Mouse (Mus musculus) liver, postnatal 0 days (tissue): ENCODE data around the gene Mlc1. TPM values are rescaled to one million over a fixed set of nuclear protein-coding genes. Genes with fewer than 3 reads are reported as not detected.
A peak's percentile ranks its signal among the peaks of the same experiment; 100 is the strongest.

ENCODE experiments used
- ATAC-seq: fragments of 200-750 bp; cut with Nextera tagmentation; 2 replicates; pipeline ENCODE4 v1.8.0; 2017; ENCODE audit warnings: mild to moderate bottlenecking, moderate library complexity
- DNase-seq: peaks from one replicate; pipeline ENCODE4 v3.0.0-alpha.2; 2016
- H3K27ac ChIP-seq: fragments of 300-500 bp; sonication (generic); 2 replicates; pipeline ENCODE4 v1.5.1; 2014; ENCODE audit warnings: antibody characterized with exemption, moderate library complexity, mild to moderate bottlenecking, low read depth
- H3K27me3 ChIP-seq: fragments of 300-500 bp; sonication (generic); 2 replicates; pipeline ENCODE4 v1.6.1; 2014; ENCODE audit warnings: low read length, control low read depth, mixed read lengths; ENCODE audit not compliant: insufficient read depth
- H3K36me3 ChIP-seq: fragments of 300-500 bp; sonication (generic); replicated peaks from 2 replicates; pipeline ENCODE4 v1.6.1; 2014; ENCODE audit warnings: mild to moderate bottlenecking, control low read depth, low read length, moderate library complexity, mixed read lengths; ENCODE audit not compliant: insufficient read depth
- H3K4me1 ChIP-seq: fragments of 300-500 bp; sonication (generic); 2 replicates; pipeline ENCODE4 v1.6.1; 2014; ENCODE audit warnings: antibody characterized with exemption, mild to moderate bottlenecking, control low read depth; ENCODE audit not compliant: insufficient read depth
- H3K4me2 ChIP-seq: fragments of 300-500 bp; sonication (generic); 2 replicates; pipeline ENCODE4 v1.6.1; 2014; ENCODE audit warnings: low read depth, mild to moderate bottlenecking, low read length, moderate library complexity, mixed read lengths
- H3K4me3 ChIP-seq: fragments of 300-500 bp; sonication (generic); 2 replicates; pipeline ENCODE4 v1.5.1; 2014; ENCODE audit warnings: low read depth, low read length
- H3K9ac ChIP-seq: fragments of 300-500 bp; sonication (generic); replicated peaks from 2 replicates; pipeline ENCODE4 v1.6.1; 2014; ENCODE audit warnings: mild to moderate bottlenecking, moderate library complexity
- H3K9me3 ChIP-seq: fragments of 300-500 bp; sonication (generic); 2 replicates; pipeline ENCODE4 v1.6.1; 2016; ENCODE audit warnings: mild to moderate bottlenecking, control low read depth, low read length, mixed read lengths
- CTCF ChIP-seq: sonication (generic); IDR thresholded peaks from 2 replicates; pipeline ENCODE4 v1.5.1; 2016; ENCODE audit warnings: antibody characterized with exemption, low read depth
- EP300 ChIP-seq: IDR thresholded peaks from 2 replicates; pipeline ENCODE4 v1.6.1; 2016; ENCODE audit warnings: antibody characterized with exemption, low read depth, mild to moderate bottlenecking
- WGBS: fragments of 180-500 bp; shearing (Covaris S2); extraction: QIAGEN DNeasy Blood & Tissue Kit; methylation state at CpG from one replicate; pipeline ENCODE4 v1.1.7; 2014; ENCODE audit not compliant: insufficient replicate concordance; 5-methylcytosine and 5-hydroxymethylcytosine counted together
- polyA plus RNA-seq: library from polyadenylated mRNA; unstranded; fragments of >200 nt; fragmentation: Nextera tagmentation; extraction: Ambion mirVana; gene quantifications from 2 replicates; pipeline ENCODE4 v1.2.1, GENCODE M21; 2015

Gene Mlc1
- polyA plus RNA-seq, 1 experiment from 2014 or later: not detected

GRCm38 (mm10) chr15:88932667-88933066 is 46.1 kb downstream of the Mlc1 start:
- no peak overlapping the region for H3K9ac ChIP-seq
- no peak for DNase-seq
- no peak overlapping the region for H3K27ac ChIP-seq
- no peaks in the 10 kb centered on the region for H3K27me3 ChIP-seq
- no peaks in the 10 kb centered on the region for H3K4me1 ChIP-seq
- WGBS: 73% methylated on average over 8 of the region's 10 CpGs
- no peak overlapping the region for H3K4me2 ChIP-seq
- ATAC-seq: no peak
- H3K36me3 ChIP-seq: no peaks in the 10 kb centered on the region
- H3K9me3 ChIP-seq: no peaks in the 10 kb centered on the region
- TF ChIP-seq CTCF (no peak), EP300 (no peak)
- no peak overlapping the region for H3K4me3 ChIP-seq

- ATAC-seq (peak; percentile 68), DNase-seq (peak; percentile 42)
- Histone ChIP-seq H3K27ac (peak overlapping the region; percentile 70), H3K4me3 (no peak overlapping the region), H3K9me3 (no peaks in the 10 kb centered on the region), H3K4me1 (0 out of 2 replicates have a peak, but pooled peaks cover 4% of the 10 kb centered on the region), H3K27me3 (no peaks in the 10 kb centered on the region), H3K9ac (no peak overlapping the region), H3K36me3 (no peaks in the 10 kb centered on the region), H3K4me2 (no peak overlapping the region)
- TF ChIP-seq EP300 (no peak), CTCF (no peak)
- 42% methylated on average over 6 of the region's 6 CpGs for WGBS
These were observed 56.9 kb downstream of the Mlc1 start for GRCm38 (mm10) chr15:88921992-88922310.

- Histone ChIP-seq H3K27ac (peak overlapping the region; percentile 70), H3K4me2 (no peak overlapping the region), H3K4me3 (no peak overlapping the region), H3K9ac (no peak overlapping the region), H3K36me3 (no peaks in the 10 kb centered on the region), H3K27me3 (no peaks in the 10 kb centered on the region), H3K9me3 (no peaks in the 10 kb centered on the region), H3K4me1 (0 out of 2 replicates have a peak, but pooled peaks cover 4% of the 10 kb centered on the region)
- peak; percentile 76 for DNase-seq
- TF ChIP-seq CTCF (peak; percentile 87), EP300 (no peak)
- whole genome bisulfite sequencing: 28% methylated on average over 12 of the region's 12 CpGs
- peak; percentile 67 for ATAC-seq
These were observed 57.4 kb downstream of the Mlc1 start for GRCm38 (mm10) chr15:88921131-88921991.

- Histone ChIP-seq H3K4me3 (no peak overlapping the region), H3K27ac (peak overlapping the region; percentile 70), H3K27me3 (no peaks in the 10 kb centered on the region), H3K4me2 (no peak overlapping the region), H3K9ac (no peak overlapping the region), H3K4me1 (0 out of 2 replicates have a peak, but pooled peaks cover 4% of the 10 kb centered on the region), H3K9me3 (no peaks in the 10 kb centered on the region), H3K36me3 (no peaks in the 10 kb centered on the region)
- TF ChIP-seq CTCF (no peak), EP300 (no peak)
- DNase-seq (no peak), ATAC-seq (0 out of 2 replicates have a peak, but pooled peaks have one; percentile 5)
- 80% methylated on average over 1 of the region's 1 CpGs for WGBS
These were observed 58.7 kb downstream of the Mlc1 start for GRCm38 (mm10) chr15:88920065-88920464.

- ATAC-seq: peak; percentile 83
- Histone ChIP-seq H3K9ac (no peak overlapping the region), H3K36me3 (no peaks in the 10 kb centered on the region), H3K4me2 (no peak overlapping the region), H3K9me3 (no peaks in the 10 kb centered on the region), H3K4me1 (0 out of 2 replicates have a peak, but pooled peaks cover 4% of the 10 kb centered on the region), H3K4me3 (no peak overlapping the region), H3K27ac (peak overlapping the region; percentile 76), H3K27me3 (no peaks in the 10 kb centered on the region)
- peak; percentile 82 for DNase-seq
- WGBS: 50% methylated on average over 12 of the region's 12 CpGs
- TF ChIP-seq CTCF (no peak), EP300 (peak; percentile 94)
These were observed 59.5 kb downstream of the Mlc1 start for GRCm38 (mm10) chr15:88919328-88919727.

- Histone ChIP-seq H3K9ac (no peak overlapping the region), H3K4me3 (no peak overlapping the region), H3K27me3 (no peaks in the 10 kb centered on the region), H3K36me3 (no peaks in the 10 kb centered on the region), H3K4me1 (0 out of 2 replicates have a peak, but pooled peaks cover 4% of the 10 kb centered on the region), H3K4me2 (no peak overlapping the region), H3K9me3 (no peaks in the 10 kb centered on the region), H3K27ac (no peak overlapping the region)
- DNase-seq (no peak), ATAC-seq (no peak)
- TF ChIP-seq CTCF: no peak
- TF ChIP-seq EP300: no peak
- WGBS: 78% methylated on average over 8 of the region's 8 CpGs
These were observed 61.7 kb downstream of the Mlc1 start for GRCm38 (mm10) chr15:88917126-88917525.
